8 mouse cellular contexts compared by ENCODE assay signal in the genomic region with DNA sequence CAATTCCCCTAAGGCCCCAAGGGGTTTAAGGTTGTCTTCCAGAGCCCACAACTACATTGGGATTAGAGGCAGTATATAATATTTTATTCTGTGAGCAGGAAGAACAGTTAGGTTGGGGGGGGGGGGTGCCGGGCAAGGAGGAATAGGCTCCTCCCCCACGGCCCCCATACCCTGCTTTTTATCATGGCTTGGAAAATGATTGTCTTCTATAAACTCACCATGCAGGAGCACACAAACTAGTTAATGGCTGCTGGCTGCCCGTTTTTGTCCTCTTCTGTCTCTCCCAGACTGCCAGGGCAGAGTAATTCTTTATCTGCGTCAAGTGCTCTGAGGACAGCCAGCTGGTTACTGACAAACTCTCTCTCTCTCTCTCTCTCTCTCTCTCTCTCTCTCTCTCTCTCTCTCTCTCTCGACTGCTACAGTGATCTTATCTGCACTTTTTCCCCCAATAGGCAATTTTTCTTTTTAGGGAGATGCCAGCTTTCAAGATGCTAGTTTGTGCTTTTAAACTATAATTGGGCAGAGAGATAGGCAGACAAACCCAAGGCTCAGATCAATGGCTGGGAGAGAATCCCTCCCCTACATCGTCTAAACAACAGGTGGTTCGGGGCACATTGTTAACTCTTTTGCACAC. TPM values are rescaled to one million over a fixed set of nuclear protein-coding genes. Genes with fewer than 3 reads are reported as not detected.
DNase-seq lines count a peak whose midpoint lies in the region; ATAC-seq and TF ChIP-seq lines count a peak whose summit lies in the region.

No protein-coding gene starts in this region.

- no peak for TF ChIP-seq CTCF in layer of hippocampus, adult 2 months (conservative IDR thresholded peaks at IDR 0.05)

- peak overlapping the region; percentile 94 for H3K4me2 ChIP-seq in forebrain, embryonic 11.5 days (ENCODE audit: low read depth, low read length, severe bottlenecking)
- H3K4me2 ChIP-seq in intestine, embryonic 16.5 days (ENCODE audit: low read depth, low read length): peak overlapping the region; percentile 96
- H3K4me2 ChIP-seq in neural tube, embryonic 15.5 days: peak overlapping the region; percentile 97

- peak overlapping the region; percentile 100 for H3K4me3 ChIP-seq in megakaryocyte, embryonic 14.5 days (replicated peaks)
- peak overlapping the region; percentile 69 for H3K4me3 ChIP-seq in forebrain, embryonic 11.5 days (ENCODE audit: low read depth, low read length)
- H3K4me3 ChIP-seq in intestine, embryonic 16.5 days (ENCODE audit: low read length): peak overlapping the region; percentile 72
- peak overlapping the region; percentile 84 for H3K4me3 ChIP-seq in neural tube, embryonic 15.5 days (replicated peaks)
- no peak overlapping the region for H3K4me3 ChIP-seq in layer of hippocampus, adult 2 months

- 15% methylated on average over 7 of the region's 7 CpGs for WGBS in forebrain, embryonic 11.5 days
- WGBS in intestine, embryonic 16.5 days: 13% methylated on average over 7 of the region's 7 CpGs
- 11% methylated on average over 7 of the region's 7 CpGs for WGBS in neural tube, embryonic 15.5 days

- DNase-seq in forebrain, embryonic 11.5 days (ENCODE audit: low spot score): no peak
- DNase-seq in layer of hippocampus, adult 2 months (ENCODE audit: low spot score in 2 of 2): no peak
- DNase-seq in right cerebral cortex, adult 2 months (ENCODE audit: low spot score in 2 of 2): no peak
- no peak for DNase-seq in gastrocnemius, postnatal 25 days

- H3K27ac ChIP-seq in forebrain, embryonic 11.5 days (ENCODE audit: low read depth, low read length): no peak overlapping the region
- no peak overlapping the region for H3K27ac ChIP-seq in intestine, embryonic 16.5 days (ENCODE audit: low read length)
- peak overlapping the region; percentile 87; the same call in 1 of the 2 replicates for H3K27ac ChIP-seq in neural tube, embryonic 15.5 days (replicated peaks)
- H3K27ac ChIP-seq in layer of hippocampus, adult 2 months: no peak overlapping the region

- no peaks in the 10 kb centered on the region for H3K27me3 ChIP-seq in megakaryocyte, embryonic 14.5 days (replicated peaks)
- 0 out of 2 replicates have a peak, but pooled peaks cover 2% of the 10 kb centered on the region for H3K27me3 ChIP-seq in forebrain, embryonic 11.5 days (ENCODE audit: control insufficient read depth, insufficient read depth, low read length)
- no peaks in the 10 kb centered on the region; the same call in 1 of the 2 replicates for H3K27me3 ChIP-seq in intestine, embryonic 16.5 days (replicated peaks; ENCODE audit: control insufficient read depth, insufficient read depth, low read length)
- 0 out of 2 replicates have a peak, but pooled peaks cover 3% of the 10 kb centered on the region for H3K27me3 ChIP-seq in neural tube, embryonic 15.5 days (replicated peaks)

- H3K4me1 ChIP-seq in megakaryocyte, embryonic 14.5 days: peaks cover 67% of the 10 kb centered on the region
- H3K4me1 ChIP-seq in forebrain, embryonic 11.5 days (replicated peaks; ENCODE audit: control insufficient read depth, insufficient read depth, low read length): peaks cover 2% of the 10 kb centered on the region; the same call in 1 of the 2 replicates
- no peaks in the 10 kb centered on the region; the same call in 1 of the 2 replicates for H3K4me1 ChIP-seq in intestine, embryonic 16.5 days (ENCODE audit: control insufficient read depth, insufficient read depth, low read length)
- peaks cover 25% of the 10 kb centered on the region for H3K4me1 ChIP-seq in neural tube, embryonic 15.5 days

- H3K9me3 ChIP-seq in megakaryocyte, embryonic 14.5 days: no peaks in the 10 kb centered on the region
- H3K9me3 ChIP-seq in forebrain, embryonic 11.5 days (ENCODE audit: control insufficient read depth, low read length): no peaks in the 10 kb centered on the region
- H3K9me3 ChIP-seq in intestine, embryonic 16.5 days (ENCODE audit: control insufficient read depth, low read length): no peaks in the 10 kb centered on the region
- H3K9me3 ChIP-seq in neural tube, embryonic 15.5 days (replicated peaks): no peaks in the 10 kb centered on the region

- H3K9ac ChIP-seq in forebrain, embryonic 11.5 days (ENCODE audit: low read length): peak overlapping the region; percentile 85; the same call in 1 of the 2 replicates
- no peak overlapping the region for H3K9ac ChIP-seq in intestine, embryonic 16.5 days (ENCODE audit: low read depth, low read length)
- H3K9ac ChIP-seq in neural tube, embryonic 15.5 days (replicated peaks): peak overlapping the region; percentile 96

- no peak for ATAC-seq in megakaryocyte, adult 5-6 weeks (ENCODE audit: poor library complexity, severe bottlenecking)
- no peak for ATAC-seq in forebrain, embryonic 11.5 days (replicated peaks; ENCODE audit: low FRiP score)
- no peak for ATAC-seq in intestine, embryonic 16.5 days
- no peak for ATAC-seq in neural tube, embryonic 15.5 days (ENCODE audit: low FRiP score)

- H3K36me3 ChIP-seq in megakaryocyte, embryonic 14.5 days (replicated peaks; ENCODE audit: low read length): peaks cover 10% of the 10 kb centered on the region
- H3K36me3 ChIP-seq in forebrain, embryonic 11.5 days (ENCODE audit: control insufficient read depth, insufficient read depth, low read length): no peaks in the 10 kb centered on the region; the same call in 1 of the 2 replicates
- no peaks in the 10 kb centered on the region for H3K36me3 ChIP-seq in intestine, embryonic 16.5 days (ENCODE audit: control insufficient read depth, insufficient read depth, low read length)
- no peaks in the 10 kb centered on the region for H3K36me3 ChIP-seq in neural tube, embryonic 15.5 days

RNA-seq across cellular contexts. Expression of a gene that starts 1.1 kb away (rescaled TPM):
- 30.7 and 117 TPM in 2 replicates for polyA plus RNA-seq in megakaryocyte, embryonic 14.5 days (2012; ENCODE audit: insufficient read depth, low replicate concordance)
- total RNA-seq in megakaryocyte, adult 5-6 weeks (2015): 51.2 and 57.7 TPM in 2 replicates
- 9.7 and 12.2 TPM in 2 replicates for total RNA-seq in megakaryocyte, adult 5-6 weeks (2017)
- polyA plus RNA-seq in forebrain, embryonic 11.5 days (2014; fragmentation: Nextera tagmentation; extraction: Ambion mirVana): 10.1 and 14.9 TPM in 2 replicates
- polyA plus RNA-seq in intestine, embryonic 16.5 days (2015; fragmentation: Nextera tagmentation; extraction: Ambion mirVana): 12.0 and 12.4 TPM in 2 replicates
- 14.7 and 16.4 TPM in 2 replicates for polyA plus RNA-seq in neural tube, embryonic 15.5 days (2015; fragmentation: Nextera tagmentation; extraction: Ambion mirVana)
- total RNA-seq in layer of hippocampus, adult 2 months (2021): 10 to 100 TPM; 29.8 to 30.7 TPM
- total RNA-seq in gastrocnemius, postnatal 25 days (2021): 1 to 10 TPM; 7.9 to 8.4 TPM
